Mouse (Mus musculus): ENCODE measurements at regions not wholly inside any gene's neighbourhood (a gene's known extent, or its start where the extent isn't known, plus 50 kb on each side); places are given as distances from the start of the nearest gene placed in this dataset.

- Histone ChIP-seq H3K9ac (ENCODE audit: low read depth, low read length) (no peak overlapping the region), H3K9me3 (ENCODE audit: control insufficient read depth, low read length) (no peaks in the 10 kb centered on the region), H3K4me1 (ENCODE audit: control insufficient read depth, insufficient read depth, low read depth, low read length) (peaks cover 5% of the 10 kb centered on the region), H3K4me3 (ENCODE audit: low read length) (no peak overlapping the region), H3K27ac (ENCODE audit: low read depth, low read length) (no peak overlapping the region), H3K36me3 (ENCODE audit: control insufficient read depth, insufficient read depth, low read length) (no peaks in the 10 kb centered on the region), H3K4me2 (ENCODE audit: low read length) (no peak overlapping the region), H3K27me3 (replicated peaks; ENCODE audit: control insufficient read depth, insufficient read depth, low read length) (no peaks in the 10 kb centered on the region)
- peak; percentile 54 for ATAC-seq
- 25% methylated on average over 16 of the region's 16 CpGs for whole genome bisulfite sequencing
Observed at GRCm38 (mm10) chr7:113147391-113148332, 59.6 kb upstream of the Arntl start.

DNA sequence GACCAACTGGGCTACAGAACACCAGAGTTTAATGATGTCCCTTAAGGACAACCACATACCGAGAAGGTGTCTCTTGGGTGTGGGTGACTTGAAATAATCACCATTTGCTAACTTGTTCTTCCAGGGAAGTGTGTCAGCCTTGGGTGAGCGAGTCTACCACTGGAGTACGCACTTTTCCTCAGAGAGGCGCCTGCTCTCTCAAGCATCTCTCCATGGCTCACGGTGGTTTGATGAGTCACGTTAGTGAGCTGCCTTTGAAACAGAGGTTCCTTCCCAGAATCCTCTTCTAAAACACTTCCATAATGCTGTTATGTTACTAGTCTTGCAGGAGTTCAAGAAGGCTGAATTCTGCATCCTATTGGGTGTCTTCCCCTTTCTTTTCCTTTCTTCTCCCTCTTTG, 58.6 kb upstream of the Arntl start:
- WGBS: 91% methylated on average over 6 of the region's 6 CpGs
- Histone ChIP-seq H3K9ac (ENCODE audit: low read depth, low read length) (no peak overlapping the region), H3K4me3 (ENCODE audit: low read length) (no peak overlapping the region), H3K36me3 (ENCODE audit: control insufficient read depth, insufficient read depth, low read length) (no peaks in the 10 kb centered on the region), H3K4me2 (ENCODE audit: low read length) (no peak overlapping the region), H3K9me3 (ENCODE audit: control insufficient read depth, low read length) (no peaks in the 10 kb centered on the region), H3K27me3 (replicated peaks; ENCODE audit: control insufficient read depth, insufficient read depth, low read length) (no peaks in the 10 kb centered on the region), H3K4me1 (ENCODE audit: control insufficient read depth, insufficient read depth, low read depth, low read length) (peaks cover 5% of the 10 kb centered on the region), H3K27ac (ENCODE audit: low read depth, low read length) (no peak overlapping the region)
- no peak for ATAC-seq

DNA sequence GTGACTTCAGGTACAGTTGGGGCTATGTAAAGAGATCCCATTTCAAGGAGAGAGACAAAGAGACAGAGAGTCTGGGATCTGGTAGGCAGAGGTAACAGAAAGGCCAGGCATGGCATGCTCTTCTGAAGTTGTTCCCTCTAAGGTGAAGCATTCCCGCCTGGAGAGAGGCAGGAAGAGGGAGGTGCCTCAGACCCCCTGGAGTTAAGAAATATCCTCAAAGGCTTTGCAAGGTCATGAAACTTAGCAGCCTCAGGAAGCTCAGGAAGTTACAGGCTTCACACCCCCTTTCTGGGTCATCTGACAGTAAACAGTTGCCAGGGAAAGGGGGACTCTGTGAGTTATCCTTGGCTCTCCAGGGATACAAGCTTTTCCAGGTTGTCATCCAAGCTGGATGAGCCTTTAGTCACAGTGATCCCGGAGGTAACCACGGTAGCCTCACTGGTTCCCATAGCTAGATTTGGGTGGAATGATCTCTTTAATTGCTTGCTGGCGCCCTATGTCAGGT, 57.2 kb upstream of the Arntl start:
- no peak for ATAC-seq
- H3K4me1 ChIP-seq (ENCODE audit: control insufficient read depth, insufficient read depth, low read depth, low read length): peaks cover 5% of the 10 kb centered on the region
- H3K9me3 ChIP-seq (ENCODE audit: control insufficient read depth, low read length): no peaks in the 10 kb centered on the region
- WGBS: 84% methylated on average over 4 of the region's 4 CpGs
- no peak overlapping the region for H3K4me2 ChIP-seq (ENCODE audit: low read length)
- no peak overlapping the region for H3K9ac ChIP-seq (ENCODE audit: low read depth, low read length)
- H3K36me3 ChIP-seq (ENCODE audit: control insufficient read depth, insufficient read depth, low read length): no peaks in the 10 kb centered on the region
- H3K4me3 ChIP-seq (ENCODE audit: low read length): no peak overlapping the region
- no peak overlapping the region for H3K27ac ChIP-seq (ENCODE audit: low read depth, low read length)
- H3K27me3 ChIP-seq (replicated peaks; ENCODE audit: control insufficient read depth, insufficient read depth, low read length): no peaks in the 10 kb centered on the region

GRCm38 (mm10) chr7:113150789-113151188, 56.5 kb upstream of the Arntl start:
- no peaks in the 10 kb centered on the region for H3K36me3 ChIP-seq (ENCODE audit: control insufficient read depth, insufficient read depth, low read length)
- H3K27ac ChIP-seq (ENCODE audit: low read depth, low read length): no peak overlapping the region
- no peaks in the 10 kb centered on the region for H3K9me3 ChIP-seq (ENCODE audit: control insufficient read depth, low read length)
- H3K9ac ChIP-seq (ENCODE audit: low read depth, low read length): no peak overlapping the region
- H3K4me1 ChIP-seq (ENCODE audit: control insufficient read depth, insufficient read depth, low read depth, low read length): peaks cover 5% of the 10 kb centered on the region
- no peak overlapping the region for H3K4me2 ChIP-seq (ENCODE audit: low read length)
- no peak for ATAC-seq
- no peaks in the 10 kb centered on the region for H3K27me3 ChIP-seq (replicated peaks; ENCODE audit: control insufficient read depth, insufficient read depth, low read length)
- WGBS: 46% methylated on average over 6 of the region's 6 CpGs
- H3K4me3 ChIP-seq (ENCODE audit: low read length): no peak overlapping the region

DNA sequence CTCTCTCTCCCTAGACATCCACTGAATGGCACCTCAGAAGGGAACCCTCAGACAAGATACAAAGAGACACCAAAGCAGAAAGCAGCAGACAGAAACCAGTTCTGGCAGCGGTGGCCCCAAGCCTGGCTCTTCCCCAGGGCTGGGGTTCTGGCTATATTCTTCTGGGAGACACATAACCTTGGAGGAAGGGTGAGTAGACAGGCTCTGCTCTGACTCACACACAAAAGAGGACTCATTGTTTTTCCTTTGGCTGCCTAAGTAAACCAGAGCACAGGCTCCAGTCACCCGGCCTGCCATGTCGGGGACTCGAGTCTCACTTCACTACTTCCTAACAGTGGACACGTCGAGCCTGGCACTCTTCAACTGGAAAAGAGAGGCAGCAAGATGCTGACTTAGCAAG, 55.8 kb upstream of the Arntl start:
- H3K4me3 ChIP-seq (ENCODE audit: low read length): no peak overlapping the region
- peak overlapping the region; percentile 8; the same call in 1 of the 2 replicates for H3K27ac ChIP-seq (ENCODE audit: low read depth, low read length)
- ATAC-seq: no peak
- no peak overlapping the region for H3K9ac ChIP-seq (ENCODE audit: low read depth, low read length)
- no peaks in the 10 kb centered on the region for H3K9me3 ChIP-seq (ENCODE audit: control insufficient read depth, low read length)
- no peaks in the 10 kb centered on the region for H3K27me3 ChIP-seq (replicated peaks; ENCODE audit: control insufficient read depth, insufficient read depth, low read length)
- no peaks in the 10 kb centered on the region for H3K36me3 ChIP-seq (ENCODE audit: control insufficient read depth, insufficient read depth, low read length)
- H3K4me1 ChIP-seq (ENCODE audit: control insufficient read depth, insufficient read depth, low read depth, low read length): peaks cover 5% of the 10 kb centered on the region
- no peak overlapping the region for H3K4me2 ChIP-seq (ENCODE audit: low read length)
- WGBS: 48% methylated on average over 6 of the region's 6 CpGs

DNA sequence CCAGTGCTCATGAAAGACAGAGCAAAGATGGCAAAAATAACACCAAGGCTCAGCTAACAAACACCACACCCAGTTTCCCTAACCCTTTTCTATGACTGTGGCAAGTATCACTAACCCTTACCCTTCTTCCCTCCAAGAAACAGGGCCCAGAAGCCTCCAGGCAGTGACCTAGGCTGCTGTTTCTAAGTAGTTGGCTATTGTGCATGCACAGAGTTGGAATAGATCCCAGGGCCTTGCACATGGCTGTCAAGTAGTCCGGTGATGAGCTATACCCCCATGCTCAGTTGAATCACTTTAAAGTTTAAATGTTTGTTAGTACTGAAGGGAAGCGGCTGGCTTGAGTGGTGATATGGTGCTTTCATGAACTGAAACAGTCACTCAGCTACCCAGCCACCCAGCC, 53.9 kb upstream of the Arntl start:
- no peak for ATAC-seq
- no peaks in the 10 kb centered on the region for H3K36me3 ChIP-seq (ENCODE audit: control insufficient read depth, insufficient read depth, low read length)
- H3K27me3 ChIP-seq (replicated peaks; ENCODE audit: control insufficient read depth, insufficient read depth, low read length): no peaks in the 10 kb centered on the region
- peaks cover 4% of the 10 kb centered on the region for H3K4me1 ChIP-seq (ENCODE audit: control insufficient read depth, insufficient read depth, low read depth, low read length)
- H3K9me3 ChIP-seq (ENCODE audit: control insufficient read depth, low read length): no peaks in the 10 kb centered on the region
- H3K4me3 ChIP-seq (ENCODE audit: low read length): no peak overlapping the region
- WGBS: 73% methylated on average over 2 of the region's 2 CpGs
- no peak overlapping the region for H3K4me2 ChIP-seq (ENCODE audit: low read length)
- H3K9ac ChIP-seq (ENCODE audit: low read depth, low read length): no peak overlapping the region
- H3K27ac ChIP-seq (ENCODE audit: low read depth, low read length): no peak overlapping the region

GRCm38 (mm10) chr7:113154066-113154465, 53.2 kb upstream of the Arntl start:
- H3K9ac ChIP-seq (ENCODE audit: low read depth, low read length): no peak overlapping the region
- WGBS: 87% methylated on average over 4 of the region's 4 CpGs
- H3K27ac ChIP-seq (ENCODE audit: low read depth, low read length): no peak overlapping the region
- no peak for ATAC-seq
- H3K4me1 ChIP-seq (ENCODE audit: control insufficient read depth, insufficient read depth, low read depth, low read length): peaks cover 4% of the 10 kb centered on the region
- H3K4me2 ChIP-seq (ENCODE audit: low read length): no peak overlapping the region
- H3K36me3 ChIP-seq (ENCODE audit: control insufficient read depth, insufficient read depth, low read length): no peaks in the 10 kb centered on the region
- H3K9me3 ChIP-seq (ENCODE audit: control insufficient read depth, low read length): no peaks in the 10 kb centered on the region
- no peaks in the 10 kb centered on the region for H3K27me3 ChIP-seq (replicated peaks; ENCODE audit: control insufficient read depth, insufficient read depth, low read length)
- H3K4me3 ChIP-seq (ENCODE audit: low read length): no peak overlapping the region

- Histone ChIP-seq H3K4me1 (ENCODE audit: control insufficient read depth, insufficient read depth, low read depth, low read length) (peaks cover 4% of the 10 kb centered on the region), H3K4me3 (ENCODE audit: low read length) (no peak overlapping the region), H3K27me3 (replicated peaks; ENCODE audit: control insufficient read depth, insufficient read depth, low read length) (no peaks in the 10 kb centered on the region), H3K9ac (ENCODE audit: low read depth, low read length) (no peak overlapping the region), H3K4me2 (ENCODE audit: low read length) (no peak overlapping the region), H3K27ac (ENCODE audit: low read depth, low read length) (no peak overlapping the region), H3K36me3 (ENCODE audit: control insufficient read depth, insufficient read depth, low read length) (no peaks in the 10 kb centered on the region), H3K9me3 (ENCODE audit: control insufficient read depth, low read length) (no peaks in the 10 kb centered on the region)
- no peak for ATAC-seq
- 51% methylated on average over 5 of the region's 5 CpGs for WGBS
Observed at GRCm38 (mm10) chr7:113156366-113156765, 50.9 kb upstream of the Arntl start.

DNA sequence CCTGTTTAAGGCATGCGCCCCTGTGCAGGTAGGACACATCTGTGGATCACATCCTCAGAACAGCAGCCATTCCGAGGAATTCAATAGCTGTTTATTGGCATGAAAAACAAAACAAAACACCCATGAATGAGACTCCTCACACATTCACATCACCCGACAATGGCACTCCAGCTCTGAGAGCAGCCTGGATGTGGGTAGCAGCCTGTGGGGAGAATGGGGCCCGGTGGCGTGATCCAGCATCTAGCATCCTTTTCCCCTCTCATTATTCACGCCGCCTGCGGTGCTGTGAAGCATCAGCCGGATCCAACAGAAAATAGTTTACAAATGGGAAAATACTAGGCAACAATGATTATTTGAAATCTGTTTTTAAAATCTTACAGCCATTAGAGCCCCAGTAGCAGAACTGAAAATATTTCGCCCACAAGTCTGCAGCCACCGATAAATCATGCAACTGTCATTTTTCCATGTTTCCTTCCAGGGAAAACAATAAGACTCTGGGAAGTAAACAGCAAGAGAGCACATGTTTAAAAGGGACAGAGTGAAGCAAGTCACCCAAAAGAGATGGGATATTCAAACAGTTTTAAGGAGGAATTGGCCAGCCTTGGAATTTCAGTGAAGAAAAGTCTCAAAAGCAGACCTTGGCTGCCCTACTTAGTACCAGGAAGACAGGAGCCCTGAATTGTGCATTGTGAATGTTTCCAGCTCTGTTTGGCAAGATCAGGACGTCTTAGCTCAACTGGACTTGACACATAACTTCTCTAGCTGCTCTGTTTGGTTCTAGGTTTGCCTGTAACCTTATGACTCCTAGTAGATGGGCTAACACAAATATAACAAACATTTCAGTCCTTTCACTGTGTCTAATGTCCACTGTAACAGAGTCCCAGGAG, 50.2 kb upstream of the Arntl start:
- Histone ChIP-seq H3K4me3 (ENCODE audit: low read length) (no peak overlapping the region), H3K9ac (ENCODE audit: low read depth, low read length) (no peak overlapping the region), H3K4me1 (ENCODE audit: control insufficient read depth, insufficient read depth, low read depth, low read length) (peaks cover 4% of the 10 kb centered on the region), H3K36me3 (ENCODE audit: control insufficient read depth, insufficient read depth, low read length) (no peaks in the 10 kb centered on the region), H3K27me3 (replicated peaks; ENCODE audit: control insufficient read depth, insufficient read depth, low read length) (no peaks in the 10 kb centered on the region), H3K27ac (ENCODE audit: low read depth, low read length) (no peak overlapping the region), H3K4me2 (ENCODE audit: low read length) (no peak overlapping the region), H3K9me3 (ENCODE audit: control insufficient read depth, low read length) (no peaks in the 10 kb centered on the region)
- WGBS: 41% methylated on average over 12 of the region's 12 CpGs
- no peak for ATAC-seq

All from hindbrain, embryonic 16.5 days (tissue).